Mouse (Mus musculus) spleen, postnatal 14 days (tissue): ENCODE results near the gene Rock2.

Source experiments
- DNase-seq, 2 experiments: peaks; one replicate each; pipeline ENCODE4 v3.0.0; 2021 to 2022; ENCODE audit warnings: low spot score in 2 of 2

Gene Rock2

GRCm38 (mm10) chr12:16894396-16895220 lies at the start of gene Rock2:
Gene Rock2 (plus strand): TSS chr12:16894895.
- peak; percentile 77 to 79 for DNase-seq

- DNase-seq, result no peak
Observed at GRCm38 (mm10) chr12:16847204-16847792, 47.4 kb upstream of the Rock2 start.

- DNase-seq, result no peak
Observed at GRCm38 (mm10) chr12:16848501-16848900, 46.2 kb upstream of the Rock2 start.

- no peak for DNase-seq
Observed at GRCm38 (mm10) chr12:16849821-16850220, 44.9 kb upstream of the Rock2 start.

DNA sequence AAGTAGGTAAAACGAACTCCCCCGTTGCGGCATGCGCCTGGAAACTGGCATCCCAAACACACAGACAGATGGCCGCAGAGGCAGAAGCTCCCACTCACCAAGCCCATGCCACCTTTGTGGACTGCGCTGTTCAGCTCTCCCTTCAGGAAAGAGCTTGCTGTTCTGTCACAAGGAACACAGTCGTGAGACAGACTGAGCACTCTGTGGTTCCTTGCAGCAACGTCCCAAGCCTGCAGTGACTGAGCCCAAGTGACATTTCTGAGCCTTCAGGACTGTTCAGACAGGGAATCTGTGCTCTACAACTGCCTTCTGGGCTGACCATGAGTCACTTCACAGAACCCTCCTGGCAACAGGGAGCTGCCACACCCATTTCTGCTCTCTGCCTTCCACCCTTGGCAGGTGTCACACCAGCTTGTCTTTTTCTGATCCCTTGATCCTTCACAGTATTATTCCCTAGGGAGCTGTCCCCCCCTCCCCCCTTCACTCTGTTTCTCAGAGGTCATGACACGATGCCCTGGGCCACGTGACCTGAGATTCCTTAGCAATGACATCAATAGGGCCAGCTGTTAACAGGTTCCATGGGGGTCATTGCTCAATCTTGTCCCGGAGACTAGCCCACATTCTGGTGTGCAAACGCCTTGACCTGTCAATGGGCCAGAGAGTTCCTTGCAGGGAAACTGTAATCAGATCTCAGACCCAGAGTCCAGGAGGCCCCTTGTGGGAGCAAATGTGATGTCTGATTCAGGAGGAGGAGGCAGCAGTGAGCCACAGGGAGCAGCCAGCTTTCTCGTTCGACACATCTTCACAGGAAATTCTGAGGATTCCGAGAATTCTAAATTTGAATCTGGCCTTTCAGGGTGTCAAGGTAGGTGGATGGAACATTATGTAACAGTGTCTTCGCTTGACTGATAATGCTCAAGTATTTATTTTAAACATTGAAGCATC lies 44.0 kb upstream of the Rock2 start:
- DNase-seq, result no peak

- DNase-seq, result no peak
Observed at GRCm38 (mm10) chr12:16853431-16854165, 41.1 kb upstream of the Rock2 start.

- DNase-seq, result no peak
Observed at GRCm38 (mm10) chr12:16855632-16856305, 38.9 kb upstream of the Rock2 start.

- no peak for DNase-seq
Observed at GRCm38 (mm10) chr12:16856306-16856679, 38.4 kb upstream of the Rock2 start.

DNA sequence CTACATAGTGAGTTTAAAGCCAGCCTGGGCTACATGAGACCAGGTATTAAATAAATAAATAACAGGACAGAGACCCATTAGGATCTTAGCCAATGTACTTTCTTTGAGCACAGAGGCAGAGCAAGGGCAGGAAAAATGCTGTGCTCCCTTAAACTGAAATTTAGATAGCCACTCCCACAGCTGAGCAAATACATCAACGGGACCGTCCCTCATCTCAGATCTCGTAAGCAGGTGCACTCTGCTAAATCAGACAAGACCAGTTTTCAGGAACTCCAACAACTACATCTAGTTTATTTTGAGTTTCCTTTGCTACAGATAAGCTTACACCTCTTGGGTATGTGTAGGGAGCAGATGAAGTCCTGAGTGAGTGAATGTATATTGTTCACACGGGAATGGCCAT lies 36.6 kb upstream of the Rock2 start:
- no peak for DNase-seq

GRCm38 (mm10) chr12:16859781-16860180 lies 34.9 kb upstream of the Rock2 start:
- DNase-seq, result no peak

- DNase-seq, result no peak
Observed at GRCm38 (mm10) chr12:16860533-16860932, 34.2 kb upstream of the Rock2 start.

DNA sequence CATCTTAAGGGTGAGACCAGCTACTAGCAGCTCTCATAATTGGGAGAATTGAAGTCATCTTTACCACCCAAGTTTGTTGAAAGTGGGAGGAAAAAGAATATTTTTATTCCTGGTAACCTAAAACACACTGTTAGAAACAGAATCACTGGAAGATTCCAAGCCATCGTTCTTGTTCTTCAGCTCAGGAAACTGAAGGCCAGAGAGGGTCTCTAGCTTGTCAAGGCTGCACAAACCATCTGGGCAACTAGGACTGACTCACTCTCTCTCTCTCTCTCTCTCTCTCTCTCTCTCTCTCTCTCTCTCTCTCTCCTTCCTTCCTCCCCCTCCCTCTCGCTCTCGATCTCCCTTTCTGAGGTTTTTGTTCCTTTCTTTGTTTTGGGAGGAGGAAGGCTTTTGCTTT lies 33.7 kb upstream of the Rock2 start:
- DNase-seq, result no peak

DNA sequence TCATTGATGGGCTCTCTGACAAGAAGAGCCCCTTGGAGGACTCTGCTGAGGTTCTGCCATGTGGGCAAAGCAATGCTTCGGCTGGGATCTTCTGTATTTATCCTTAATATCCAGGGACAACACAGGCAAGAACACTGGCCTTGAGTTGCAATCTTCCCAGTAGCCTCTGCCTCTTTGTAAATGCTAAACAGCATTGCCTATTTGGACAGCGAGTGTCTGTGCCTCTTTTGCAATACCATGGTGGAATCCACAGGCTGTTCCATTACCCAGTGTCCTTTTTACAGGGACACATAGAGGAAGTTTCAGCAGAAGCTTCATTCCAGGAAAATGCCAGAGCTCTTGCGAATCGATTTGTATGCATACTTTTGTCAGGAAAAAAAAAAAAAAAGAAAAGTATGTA lies 30.2 kb upstream of the Rock2 start:
- no peak for DNase-seq

DNA sequence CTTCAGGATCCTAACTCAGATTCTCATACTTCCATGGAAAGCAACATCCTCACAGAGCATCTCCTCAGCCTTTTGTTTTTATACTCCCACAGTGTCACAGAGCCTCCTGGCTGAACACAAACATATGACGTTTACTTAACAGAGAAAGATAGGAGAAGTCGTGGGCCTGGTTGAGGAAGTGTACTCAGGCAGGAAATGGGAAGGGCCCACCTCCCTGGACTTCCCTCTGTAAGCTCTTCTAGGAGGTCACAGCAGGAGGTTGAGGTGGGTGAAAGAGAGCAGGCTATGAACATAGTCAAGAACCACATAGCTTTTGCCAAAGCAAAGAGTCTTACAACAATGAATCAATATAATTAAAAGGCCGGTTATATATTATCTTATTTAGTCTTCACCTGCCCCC lies 28.8 kb upstream of the Rock2 start:
- no peak for DNase-seq

DNA sequence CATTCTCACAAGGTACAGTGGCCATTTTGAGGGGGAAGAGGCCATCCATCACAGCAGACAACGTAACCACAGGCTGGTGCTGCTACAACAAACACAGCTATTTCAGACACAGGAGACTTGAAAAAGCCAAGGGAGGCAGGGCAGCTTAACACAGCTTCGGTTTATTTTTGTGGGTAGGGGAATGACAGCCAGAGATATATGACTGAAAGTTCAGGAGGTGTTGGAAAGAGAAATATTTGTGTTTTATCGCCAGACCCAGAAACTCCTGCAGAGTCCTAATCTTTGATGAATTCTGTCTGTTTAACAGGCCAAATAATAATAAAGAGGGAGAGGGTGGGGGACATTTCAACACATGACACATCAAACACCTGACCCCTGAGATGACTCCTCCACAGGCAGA lies 28.2 kb upstream of the Rock2 start:
- DNase-seq, result no peak

DNA sequence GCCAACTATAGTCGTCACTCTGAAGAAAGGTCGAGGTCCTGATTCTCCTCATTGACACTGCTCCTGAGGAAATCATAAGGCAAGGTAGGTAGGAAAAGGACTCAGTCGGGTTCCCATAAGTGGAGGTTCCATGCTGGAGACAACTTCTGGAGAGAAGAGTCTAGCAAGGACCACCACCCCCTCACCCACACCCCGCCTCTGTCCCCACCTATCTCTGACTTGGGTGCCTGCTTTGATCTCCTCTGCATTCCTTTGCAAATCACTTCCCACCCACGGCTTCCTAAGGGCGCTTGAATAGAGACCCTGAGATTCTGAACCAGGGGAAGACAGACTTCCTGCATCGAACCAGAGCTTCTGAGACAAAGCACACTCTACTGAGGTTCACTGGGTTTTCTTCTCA lies 27.4 kb upstream of the Rock2 start:
- DNase-seq, result no peak

DNA sequence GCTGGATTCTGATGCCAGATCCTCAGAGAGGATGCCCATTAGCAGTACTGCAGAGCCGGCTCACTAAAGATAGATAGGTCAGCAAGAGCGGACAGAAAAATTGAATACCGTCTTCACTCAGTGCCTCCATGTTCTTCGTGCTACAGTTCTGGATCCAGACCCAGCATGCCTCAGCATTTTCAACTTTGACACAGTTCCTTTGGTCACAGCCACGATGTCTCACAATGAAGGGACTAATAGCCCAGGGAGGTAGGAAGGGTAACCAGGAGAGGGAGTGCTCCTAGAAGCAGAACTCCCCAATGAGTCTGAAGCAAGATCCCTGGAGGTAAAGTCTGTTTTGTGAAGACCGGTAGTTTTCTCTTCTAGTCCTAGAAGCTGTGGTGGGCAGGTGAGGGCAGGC lies 26.1 kb upstream of the Rock2 start:
- no peak for DNase-seq

DNA sequence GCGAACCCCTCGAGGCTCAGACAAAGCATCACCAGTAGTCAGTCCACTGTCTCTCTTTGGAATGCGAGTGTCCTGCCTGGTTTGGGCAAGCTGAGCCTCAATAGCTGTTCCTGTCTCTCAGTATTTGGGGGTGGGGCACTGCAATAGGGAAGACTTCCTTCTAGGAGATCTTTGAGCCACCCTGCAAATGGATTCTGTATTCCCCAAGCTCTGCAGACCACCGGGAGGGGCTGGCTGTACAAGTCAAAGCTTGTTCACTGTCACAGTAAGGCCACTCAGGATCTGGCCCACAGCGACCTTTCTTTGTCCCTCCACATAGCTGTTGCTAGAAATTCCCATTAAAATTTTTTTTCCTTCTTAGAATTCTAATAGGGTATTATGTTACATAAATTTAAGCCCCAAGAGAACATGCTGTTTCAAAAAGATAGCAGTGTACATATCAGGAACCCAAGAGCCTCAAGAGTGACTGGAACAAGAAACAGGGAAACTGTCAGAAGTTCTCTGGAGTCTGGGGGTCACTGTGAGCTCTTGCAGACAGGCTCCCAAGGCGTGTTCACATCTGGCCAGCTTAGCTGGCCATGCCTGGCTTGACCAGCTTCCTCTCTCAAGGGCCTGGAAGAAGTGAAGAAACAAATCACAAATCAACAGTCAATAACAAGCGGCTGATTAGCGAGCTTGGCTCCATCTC lies 25.5 kb upstream of the Rock2 start:
- DNase-seq, result no peak

GRCm38 (mm10) chr12:16869870-16870404 lies 24.8 kb upstream of the Rock2 start:
- DNase-seq, result no peak

GRCm38 (mm10) chr12:16870405-16871068 lies 24.2 kb upstream of the Rock2 start:
- DNase-seq, result peak in 1 of 2 experiments; percentile 18
